Mouse (Mus musculus) forebrain, embryonic 12.5 days (tissue): ENCODE results near the gene Gal3st1. TPM values are rescaled to one million over a fixed set of nuclear protein-coding genes. Genes with fewer than 3 reads are reported as not detected.
"Not testable (repeated sequence)": the region's sequence is repeated elsewhere in the genome, so short reads cannot be mapped to it uniquely, and the experiment has no call there.

ENCODE experiments used
- ATAC-seq: fragments of 200-750 bp; cut with Nextera tagmentation; 2 replicates; pipeline ENCODE4 v1.8.0; 2017; ENCODE audit warnings: moderate TSS enrichment; ENCODE audit not compliant: low FRiP score
- H3K27ac ChIP-seq: fragments of 300-500 bp; sonication (generic); 2 replicates; pipeline ENCODE4 v1.5.1; 2016; ENCODE audit warnings: mild to moderate bottlenecking
- H3K27me3 ChIP-seq: fragments of 300-500 bp; sonication (generic); 2 replicates; pipeline ENCODE4 v1.6.1; 2016; ENCODE audit warnings: mild to moderate bottlenecking
- H3K36me3 ChIP-seq: fragments of 300-500 bp; sonication (generic); replicated peaks from 2 replicates; pipeline ENCODE4 v1.6.1; 2016; ENCODE audit warnings: mild to moderate bottlenecking
- H3K4me1 ChIP-seq: fragments of 300-500 bp; sonication (generic); 2 replicates; pipeline ENCODE4 v1.6.1; 2016
- H3K4me2 ChIP-seq: fragments of 300-500 bp; sonication (generic); 2 replicates; pipeline ENCODE4 v1.6.1; 2016; ENCODE audit warnings: mild to moderate bottlenecking, moderate library complexity
- H3K4me3 ChIP-seq: fragments of 300-500 bp; sonication (generic); replicated peaks from 2 replicates; pipeline ENCODE4 v1.5.1; 2016; ENCODE audit warnings: mild to moderate bottlenecking
- H3K9ac ChIP-seq: fragments of 300-500 bp; sonication (generic); 2 replicates; pipeline ENCODE4 v1.6.1; 2016; ENCODE audit warnings: mild to moderate bottlenecking
- H3K9me3 ChIP-seq: fragments of 300-500 bp; sonication (generic); 2 replicates; pipeline ENCODE4 v1.6.1; 2016
- WGBS: fragments of 180-500 bp; shearing (Covaris S2); methylation state at CpG from one replicate; pipeline ENCODE4 v1.1.7; 2016; 5-methylcytosine and 5-hydroxymethylcytosine counted together
- polyA plus RNA-seq: library from polyadenylated mRNA; unstranded; fragments of >200 nt; fragmentation: Nextera tagmentation; extraction: Ambion mirVana; gene quantifications from 2 replicates; pipeline ENCODE4 v1.2.1, GENCODE M21; 2016

Gene Gal3st1
- polyA plus RNA-seq, 1 experiment from 2014 or later = 1.3 TPM

- no peak overlapping the region for H3K4me3 ChIP-seq
- 32% methylated on average over 3 of the region's 3 CpGs for WGBS
- ATAC-seq = no peak
- no peak overlapping the region for H3K9ac ChIP-seq
- H3K9me3 ChIP-seq = no peaks in the 10 kb centered on the region
- no peaks in the 10 kb centered on the region for H3K36me3 ChIP-seq
- H3K4me1 ChIP-seq = no peaks in the 10 kb centered on the region; the same call in 1 of the 2 replicates
- peaks cover 11% of the 10 kb centered on the region for H3K27me3 ChIP-seq
- H3K4me2 ChIP-seq = no peak overlapping the region
- H3K27ac ChIP-seq = no peak overlapping the region
Observed at GRCm38 (mm10) chr11:3989748-3990147, 6.3 kb downstream of the Gal3st1 start.

- Histone ChIP-seq H3K9ac (no peak overlapping the region), H3K9me3 (no peaks in the 10 kb centered on the region), H3K4me1 (peaks cover 1% of the 10 kb centered on the region), H3K27me3 (peaks cover 30% of the 10 kb centered on the region), H3K4me2 (no peak overlapping the region), H3K27ac (no peak overlapping the region), H3K4me3 (no peak overlapping the region), H3K36me3 (no peaks in the 10 kb centered on the region)
- 79% methylated on average over 6 of the region's 6 CpGs for WGBS
- no peak for ATAC-seq
Observed at GRCm38 (mm10) chr11:3993132-3993531, 9.7 kb downstream of the Gal3st1 start.

GRCm38 (mm10) chr11:3993914-3994313 lies 10.5 kb downstream of the Gal3st1 start:
- H3K4me2 ChIP-seq = no peak overlapping the region
- no peak overlapping the region for H3K27ac ChIP-seq
- peaks cover 7% of the 10 kb centered on the region for H3K4me1 ChIP-seq
- no peak overlapping the region for H3K9ac ChIP-seq
- ATAC-seq = no peak
- H3K27me3 ChIP-seq = peaks cover 38% of the 10 kb centered on the region
- 86% methylated on average over 6 of the region's 6 CpGs for WGBS
- H3K9me3 ChIP-seq = no peaks in the 10 kb centered on the region
- no peaks in the 10 kb centered on the region for H3K36me3 ChIP-seq
- no peak overlapping the region for H3K4me3 ChIP-seq

GRCm38 (mm10) chr11:3995511-3995910 lies 12.1 kb downstream of the Gal3st1 start:
- no peak overlapping the region for H3K9ac ChIP-seq
- H3K4me1 ChIP-seq = peaks cover 7% of the 10 kb centered on the region
- no peak overlapping the region for H3K27ac ChIP-seq
- H3K36me3 ChIP-seq = no peaks in the 10 kb centered on the region
- 88% methylated on average over 5 of the region's 5 CpGs for WGBS
- peaks cover 53% of the 10 kb centered on the region for H3K27me3 ChIP-seq
- H3K4me2 ChIP-seq = no peak overlapping the region
- no peak overlapping the region for H3K4me3 ChIP-seq
- no peaks in the 10 kb centered on the region for H3K9me3 ChIP-seq
- ATAC-seq = no peak

GRCm38 (mm10) chr11:3996840-3997239 lies 13.4 kb downstream of the Gal3st1 start:
- H3K9ac ChIP-seq = no peak overlapping the region
- H3K4me2 ChIP-seq = no peak overlapping the region
- H3K36me3 ChIP-seq = no peaks in the 10 kb centered on the region
- no peak overlapping the region for H3K27ac ChIP-seq
- no peak overlapping the region for H3K4me3 ChIP-seq
- peaks cover 7% of the 10 kb centered on the region for H3K4me1 ChIP-seq
- H3K27me3 ChIP-seq = peaks cover 56% of the 10 kb centered on the region
- no peak for ATAC-seq
- 91% methylated on average over 3 of the region's 3 CpGs for WGBS
- no peaks in the 10 kb centered on the region for H3K9me3 ChIP-seq

GRCm38 (mm10) chr11:3997978-3998720 lies 14.7 kb downstream of the Gal3st1 start:
- Histone ChIP-seq H3K4me2 (peak overlapping the region; percentile 48), H3K9me3 (no peaks in the 10 kb centered on the region), H3K4me1 (peaks cover 7% of the 10 kb centered on the region), H3K27ac (no peak overlapping the region), H3K27me3 (peaks cover 53% of the 10 kb centered on the region), H3K36me3 (no peaks in the 10 kb centered on the region), H3K4me3 (peak overlapping the region; percentile 28), H3K9ac (no peak overlapping the region)
- ATAC-seq = no peak
- 7% methylated on average over 66 of the region's 66 CpGs for WGBS

- no peak for ATAC-seq
- WGBS = 71% methylated on average over 5 of the region's 5 CpGs
- no peak overlapping the region for H3K9ac ChIP-seq
Observed at GRCm38 (mm10) chr11:3999547-3999946, 16.1 kb downstream of the Gal3st1 start.

GRCm38 (mm10) chr11:4001603-4002002 lies 18.2 kb downstream of the Gal3st1 start:
- Histone ChIP-seq H3K27me3 (peaks cover 46% of the 10 kb centered on the region), H3K4me3 (no peak overlapping the region), H3K27ac (no peak overlapping the region), H3K4me1 (peaks cover 7% of the 10 kb centered on the region), H3K9me3 (no peaks in the 10 kb centered on the region), H3K4me2 (no peak overlapping the region), H3K36me3 (no peaks in the 10 kb centered on the region), H3K9ac (no peak overlapping the region)
- WGBS = 10% methylated on average over 5 of the region's 5 CpGs
- no peak for ATAC-seq

More at GRCm38 (mm10) chr11:3999547-3999946, 16.1 kb downstream of the Gal3st1 start:
- Histone ChIP-seq H3K4me1 (peaks cover 7% of the 10 kb centered on the region), H3K9me3 (no peaks in the 10 kb centered on the region), H3K4me2 (no peak overlapping the region), H3K36me3 (no peaks in the 10 kb centered on the region), H3K27me3 (peaks cover 53% of the 10 kb centered on the region), H3K27ac (no peak overlapping the region), H3K4me3 (no peak overlapping the region)

- no peaks in the 10 kb centered on the region for H3K9me3 ChIP-seq
- no peaks in the 10 kb centered on the region for H3K36me3 ChIP-seq
- H3K4me2 ChIP-seq = no peak overlapping the region
- H3K9ac ChIP-seq = no peak overlapping the region
- no peaks in the 10 kb centered on the region for H3K4me1 ChIP-seq
- H3K4me3 ChIP-seq = no peak overlapping the region
- peaks cover 10% of the 10 kb centered on the region; the same call in 1 of the 2 replicates for H3K27me3 ChIP-seq
- ATAC-seq = no peak
- 80% methylated on average over 5 of the region's 5 CpGs for WGBS
- H3K27ac ChIP-seq = no peak overlapping the region
Observed at GRCm38 (mm10) chr11:4005220-4005805, 21.9 kb downstream of the Gal3st1 start.

GRCm38 (mm10) chr11:4006462-4006861 lies 23.0 kb downstream of the Gal3st1 start:
- no peak overlapping the region for H3K4me3 ChIP-seq
- no peaks in the 10 kb centered on the region for H3K9me3 ChIP-seq
- ATAC-seq = no peak
- no peaks in the 10 kb centered on the region for H3K4me1 ChIP-seq
- H3K36me3 ChIP-seq = no peaks in the 10 kb centered on the region
- WGBS = 88% methylated on average over 3 of the region's 3 CpGs
- no peak overlapping the region for H3K4me2 ChIP-seq
- H3K27ac ChIP-seq = no peak overlapping the region
- 0 out of 2 replicates have a peak, but pooled peaks cover 4% of the 10 kb centered on the region for H3K27me3 ChIP-seq
- no peak overlapping the region for H3K9ac ChIP-seq

- no peaks in the 10 kb centered on the region for H3K27me3 ChIP-seq
- H3K4me2 ChIP-seq = no peak overlapping the region
- 40% methylated on average over 1 of the region's 1 CpGs for WGBS
- H3K4me1 ChIP-seq = no peaks in the 10 kb centered on the region
- H3K9ac ChIP-seq = no peak overlapping the region
- H3K36me3 ChIP-seq = no peaks in the 10 kb centered on the region
- no peak overlapping the region for H3K27ac ChIP-seq
- H3K4me3 ChIP-seq = no peak overlapping the region
- H3K9me3 ChIP-seq = peaks cover 10% of the 10 kb centered on the region; the same call in 1 of the 2 replicates
- ATAC-seq = no peak
Observed at GRCm38 (mm10) chr11:4012616-4013015, 29.2 kb downstream of the Gal3st1 start.

GRCm38 (mm10) chr11:4015796-4016195 lies 32.4 kb downstream of the Gal3st1 start:
- not testable (repeated sequence) for H3K36me3 ChIP-seq, H3K27ac ChIP-seq, H3K4me1 ChIP-seq, H3K27me3 ChIP-seq, H3K9ac ChIP-seq, H3K9me3 ChIP-seq, ATAC-seq, H3K4me2 ChIP-seq, H3K4me3 ChIP-seq
- WGBS = 92% methylated on average over 14 of the region's 14 CpGs

GRCm38 (mm10) chr11:4022111-4022510 lies 38.7 kb downstream of the Gal3st1 start:
- not testable (repeated sequence) for H3K27me3 ChIP-seq, H3K4me1 ChIP-seq, H3K4me2 ChIP-seq, H3K9ac ChIP-seq, H3K27ac ChIP-seq, H3K4me3 ChIP-seq, H3K9me3 ChIP-seq, H3K36me3 ChIP-seq, ATAC-seq
- WGBS = 95% methylated on average over 13 of the region's 13 CpGs
